Mouse (Mus musculus): ENCODE measurements at regions not wholly inside any gene's neighbourhood (a gene's known extent, or its start where the extent isn't known, plus 50 kb on each side); places are given as distances from the start of the nearest gene placed in this dataset.

GRCm38 (mm10) chr10:60936659-60937516, 105.5 kb upstream of the Unc5b start:
- DNase-seq (ENCODE audit: low spot score) = no peak

DNA sequence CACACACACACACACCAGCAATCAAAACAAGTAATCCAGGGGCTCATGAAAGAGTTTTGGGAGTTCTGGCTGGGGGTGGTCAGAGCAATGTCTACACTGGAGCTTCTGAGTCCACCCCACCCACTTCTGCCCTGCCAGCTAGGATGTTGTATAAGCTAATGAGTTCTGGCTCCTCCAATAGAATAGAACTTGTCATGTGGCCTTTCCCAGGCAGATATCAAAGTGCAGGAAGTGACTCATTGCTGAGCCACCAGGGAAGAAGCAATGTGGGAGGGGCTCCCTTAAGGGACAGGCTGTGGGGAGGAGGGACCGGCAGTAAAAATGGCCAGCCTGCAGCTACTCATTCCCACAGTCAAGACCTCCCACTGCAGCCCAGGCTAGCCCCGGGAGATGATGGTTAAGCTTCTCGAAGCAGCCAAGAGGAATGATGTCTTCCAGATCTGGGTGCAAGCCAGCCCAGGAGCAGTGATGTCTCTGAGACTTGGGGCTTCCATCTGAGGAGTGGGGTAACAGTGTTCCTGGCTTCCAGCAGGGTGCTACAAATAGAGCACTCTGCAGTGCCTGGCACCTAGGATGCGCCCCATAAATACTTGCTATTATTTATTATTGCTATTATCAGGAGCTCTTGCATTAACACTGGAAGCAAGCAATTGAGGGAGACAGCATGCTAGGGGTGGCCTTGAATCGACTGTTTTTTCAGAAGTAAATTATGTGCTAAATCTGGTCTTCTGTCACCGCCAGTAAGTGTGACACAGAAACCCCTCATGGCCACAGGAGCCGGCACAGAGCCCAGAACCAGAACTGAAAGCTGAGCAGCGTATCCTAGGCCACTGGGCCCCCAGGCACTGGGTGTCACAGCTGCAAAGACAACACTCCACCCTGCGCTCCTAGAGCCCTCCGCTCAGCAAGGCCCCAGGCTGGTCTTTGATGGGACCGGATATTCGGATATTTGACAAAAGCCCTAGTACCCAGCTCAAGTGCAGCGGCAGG, 103.2 kb upstream of the Unc5b start:
- no peak for DNase-seq (ENCODE audit: low spot score)

GRCm38 (mm10) chr10:60933891-60934290, 102.5 kb upstream of the Unc5b start:
- no peak for DNase-seq (ENCODE audit: low spot score)

DNA sequence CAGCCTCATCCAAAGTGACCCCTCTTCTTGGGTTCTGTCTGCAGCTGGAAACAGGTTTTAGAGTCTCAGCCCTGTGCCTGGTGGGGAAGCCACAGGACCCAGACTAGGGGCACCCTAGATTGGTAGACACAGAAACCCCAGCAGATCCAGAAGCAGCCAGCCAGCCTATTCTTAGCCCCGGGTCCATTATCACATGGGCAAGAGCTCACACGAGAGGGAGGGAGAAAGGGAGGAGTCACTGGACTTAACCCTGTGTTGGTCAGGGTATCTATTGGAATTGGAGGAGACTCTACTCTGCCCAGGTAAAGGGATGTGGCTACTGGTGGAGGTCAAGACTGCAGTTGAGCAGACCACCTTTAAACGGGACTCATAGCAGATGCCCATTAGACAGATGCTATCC, 101.5 kb upstream of the Unc5b start:
- DNase-seq (ENCODE audit: low spot score) = no peak

DNA sequence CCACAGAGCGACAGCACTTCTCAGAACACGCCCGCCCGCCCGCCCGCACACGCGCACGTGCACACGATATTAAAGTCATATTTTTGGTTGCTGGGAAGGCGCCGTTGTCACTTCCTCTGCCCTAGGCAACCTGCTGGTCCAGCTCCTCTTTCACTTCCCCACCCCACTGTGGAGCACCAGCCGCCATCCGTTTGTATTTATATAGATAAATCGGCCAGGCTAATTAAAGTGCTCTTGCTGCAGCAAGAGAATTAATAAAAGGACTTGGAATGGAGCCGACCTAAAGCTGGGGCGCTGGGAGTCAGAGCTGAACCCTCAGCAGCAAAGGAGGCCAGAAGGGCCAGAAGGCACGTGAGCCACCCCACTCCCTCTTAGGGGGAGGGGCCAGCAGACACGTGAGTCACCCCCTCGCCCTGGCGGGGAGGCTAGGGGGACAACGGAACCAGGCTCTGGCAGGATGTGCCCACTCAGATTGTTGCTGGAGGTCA, 100.6 kb upstream of the Unc5b start:
- no peak for DNase-seq (ENCODE audit: low spot score)

DNA sequence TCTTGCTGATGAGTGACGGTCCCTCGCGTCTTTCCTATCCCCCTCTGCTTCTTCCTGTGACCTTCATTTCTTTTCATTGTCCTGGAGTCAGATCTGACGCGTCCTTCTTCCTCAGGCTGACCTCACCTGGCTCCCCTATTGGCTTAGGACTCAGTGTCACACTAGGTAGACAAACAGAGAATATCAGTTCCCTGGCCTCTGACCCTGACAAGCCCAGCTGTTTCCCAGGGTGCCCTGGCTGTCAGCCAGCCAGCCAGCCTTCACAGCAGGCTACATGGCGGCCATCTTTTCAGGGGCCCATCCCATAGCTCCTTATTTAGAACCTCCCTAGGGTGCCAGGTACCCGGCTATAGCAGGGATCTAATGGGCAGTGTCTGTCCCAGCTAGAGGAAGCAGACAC, 97.3 kb upstream of the Unc5b start:
- DNase-seq (ENCODE audit: low spot score) = no peak

DNA sequence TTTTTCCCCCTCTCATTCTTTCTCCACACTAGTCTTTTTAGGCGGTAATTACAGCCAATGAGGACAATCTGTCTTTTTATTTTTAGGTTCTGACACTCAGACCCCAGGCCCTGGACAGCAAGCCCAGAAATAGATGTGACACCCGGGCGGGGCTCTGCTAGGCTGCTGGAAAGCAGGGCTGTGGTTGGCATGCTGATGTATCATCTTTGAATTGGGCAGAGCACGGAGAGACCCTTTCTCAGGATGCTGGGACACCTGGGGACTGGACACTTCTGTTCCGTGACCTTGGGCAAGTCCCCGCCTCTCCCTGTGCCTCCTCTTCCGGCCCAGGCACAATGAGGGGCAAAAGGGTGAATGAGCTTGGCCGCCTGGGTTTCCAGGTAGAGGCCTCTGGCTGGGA, 96.8 kb upstream of the Unc5b start:
- DNase-seq (ENCODE audit: low spot score) = no peak

DNA sequence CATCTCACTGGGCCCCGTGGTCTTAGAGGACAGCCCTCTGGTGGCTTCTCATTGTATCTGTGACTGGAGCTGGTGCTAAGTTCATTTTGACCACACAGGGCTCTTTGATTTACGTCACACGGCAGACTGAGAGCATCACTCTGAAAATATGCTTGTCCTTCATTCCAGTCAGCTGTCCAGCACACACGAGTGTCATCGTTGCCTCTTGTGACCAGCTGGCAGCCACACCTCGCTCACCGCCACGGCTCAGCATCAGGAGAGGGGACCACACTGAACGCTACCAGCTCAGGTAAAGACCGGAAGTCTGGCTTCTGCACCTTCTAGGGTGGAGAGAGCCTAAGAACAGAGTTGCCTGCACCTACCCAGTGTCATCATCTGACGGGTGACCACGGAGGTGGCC, 95.3 kb upstream of the Unc5b start:
- no peak for DNase-seq (ENCODE audit: low spot score)

DNA sequence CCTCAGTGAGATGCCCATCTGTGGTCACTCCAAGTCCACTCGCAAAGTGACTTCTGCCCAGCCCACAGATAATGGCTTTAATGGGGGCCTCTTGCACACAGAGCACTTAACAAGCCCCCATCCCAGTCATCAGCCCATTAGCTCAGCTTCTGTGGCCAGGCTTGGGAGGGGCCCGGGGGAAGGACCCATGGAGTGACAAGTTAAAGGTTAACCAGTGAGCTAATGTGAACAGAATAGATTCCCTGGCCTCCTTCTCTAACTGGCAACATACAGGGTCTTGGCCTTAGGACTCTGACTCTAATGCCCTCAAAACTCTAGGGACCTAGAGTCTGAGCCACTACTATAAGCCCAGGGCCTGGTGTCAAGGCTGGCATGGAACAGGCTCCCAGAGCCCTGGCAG, 94.3 kb upstream of the Unc5b start:
- no peak for DNase-seq (ENCODE audit: low spot score)

DNA sequence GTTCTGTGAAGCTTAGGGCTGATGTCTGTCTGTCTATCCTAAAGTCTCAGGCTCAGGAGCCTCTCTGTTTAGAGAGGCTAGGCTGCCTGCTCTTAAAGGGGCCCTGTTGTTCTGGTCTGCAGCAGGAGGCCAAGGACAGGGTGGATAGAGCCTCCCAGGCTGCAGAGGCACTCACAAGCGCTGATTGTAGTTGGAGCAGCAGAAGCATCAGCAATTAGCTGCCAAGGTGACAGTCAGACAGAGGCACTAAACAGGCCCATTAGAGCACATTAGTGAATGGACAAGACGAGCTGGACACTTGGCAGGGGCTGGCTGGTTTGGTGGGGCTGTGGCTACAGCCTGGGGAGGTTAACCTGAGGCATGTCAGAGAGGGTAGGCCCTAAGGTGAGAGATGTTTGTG, 93.8 kb upstream of the Unc5b start:
- DNase-seq (ENCODE audit: low spot score) = no peak

DNA sequence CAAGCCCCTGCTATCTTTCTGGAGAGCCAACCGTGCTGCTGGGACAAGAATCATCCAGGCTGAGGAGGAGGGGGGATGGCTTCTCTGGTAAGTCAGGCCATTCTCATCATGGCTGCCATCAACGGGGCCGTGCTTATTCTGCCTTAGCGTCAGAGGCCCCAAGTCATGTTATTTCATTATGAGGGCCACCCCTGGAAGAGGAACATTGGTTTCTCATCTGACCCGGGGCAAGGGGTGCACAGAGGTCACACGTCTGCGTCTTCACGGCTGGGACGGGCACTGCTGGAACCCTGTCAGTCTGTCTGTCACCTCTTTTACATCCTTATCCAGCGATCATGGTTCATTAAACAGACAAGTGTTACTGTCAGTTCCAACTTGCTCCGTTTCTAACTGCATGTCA, 92.4 kb upstream of the Unc5b start:
- no peak for DNase-seq (ENCODE audit: low spot score)

DNA sequence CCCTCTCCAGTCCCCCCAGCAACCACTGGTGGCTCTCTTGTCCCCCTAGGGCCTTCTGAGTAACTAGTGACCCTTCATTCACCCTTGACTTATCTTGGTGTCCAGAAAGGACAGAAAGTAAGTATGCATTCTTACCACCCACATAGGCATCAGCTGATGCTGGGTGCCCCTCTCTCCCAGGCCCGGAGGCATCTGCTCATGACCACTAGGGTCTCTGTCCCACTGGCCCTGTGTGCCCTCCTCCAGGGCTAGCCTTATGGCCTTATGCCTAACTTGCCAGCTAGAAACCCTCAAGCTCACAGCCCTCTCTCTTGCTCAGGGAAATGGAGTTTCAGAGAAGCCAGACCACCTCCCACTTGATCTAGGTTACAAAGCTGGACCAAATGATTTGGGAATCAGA, 89.2 kb upstream of the Unc5b start:
- DNase-seq (ENCODE audit: low spot score) = no peak

DNA sequence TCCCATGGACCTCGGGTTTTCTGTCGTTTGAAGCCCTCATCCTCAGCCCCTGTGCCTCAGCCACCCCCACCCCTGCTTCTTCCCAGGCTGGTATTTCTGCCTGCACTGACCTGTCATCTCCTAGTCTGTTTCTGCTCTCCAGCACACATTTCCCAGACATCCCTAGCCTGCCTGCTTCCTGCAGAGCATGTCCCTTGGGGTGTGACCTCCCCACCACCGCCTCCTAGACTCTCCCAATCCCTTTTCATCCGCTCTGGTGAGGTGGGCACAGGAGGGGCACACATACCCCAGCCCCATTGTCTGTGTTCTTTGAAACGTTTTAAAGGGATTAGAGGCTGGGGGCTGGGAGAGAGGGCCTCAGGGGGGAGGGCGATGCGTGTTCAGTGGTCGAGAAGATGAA, 86.6 kb upstream of the Unc5b start:
- DNase-seq (ENCODE audit: low spot score) = no peak

GRCm38 (mm10) chr10:60914391-60914790, 83.0 kb upstream of the Unc5b start:
- peak; percentile 69 for DNase-seq (ENCODE audit: low spot score)

DNA sequence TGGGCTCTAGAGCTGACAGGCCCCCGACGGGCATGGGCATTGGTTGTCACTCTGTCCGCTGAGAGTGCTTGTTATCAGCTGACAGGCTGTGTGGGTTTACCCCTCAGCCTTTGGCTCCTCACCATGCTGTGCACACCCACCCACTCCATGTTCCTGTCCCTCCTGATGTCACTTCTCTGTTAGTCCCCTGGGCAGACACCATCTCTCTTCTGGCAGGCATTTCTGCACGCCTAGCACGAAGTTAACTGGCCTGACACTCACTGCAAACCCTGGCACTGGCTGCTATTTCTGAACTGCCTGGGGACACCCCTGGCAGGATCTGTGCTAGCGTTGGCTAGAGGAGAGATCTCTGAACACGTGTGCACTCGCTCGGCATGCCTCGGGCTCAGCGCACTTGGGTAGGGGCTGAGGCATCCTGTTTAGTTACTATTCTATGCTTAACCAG, 82.1 kb upstream of the Unc5b start:
- no peak for DNase-seq (ENCODE audit: low spot score)

- no peak for DNase-seq (ENCODE audit: low spot score)
These were observed 73.0 kb upstream of the Unc5b start for GRCm38 (mm10) chr10:60904351-60904750.

DNA sequence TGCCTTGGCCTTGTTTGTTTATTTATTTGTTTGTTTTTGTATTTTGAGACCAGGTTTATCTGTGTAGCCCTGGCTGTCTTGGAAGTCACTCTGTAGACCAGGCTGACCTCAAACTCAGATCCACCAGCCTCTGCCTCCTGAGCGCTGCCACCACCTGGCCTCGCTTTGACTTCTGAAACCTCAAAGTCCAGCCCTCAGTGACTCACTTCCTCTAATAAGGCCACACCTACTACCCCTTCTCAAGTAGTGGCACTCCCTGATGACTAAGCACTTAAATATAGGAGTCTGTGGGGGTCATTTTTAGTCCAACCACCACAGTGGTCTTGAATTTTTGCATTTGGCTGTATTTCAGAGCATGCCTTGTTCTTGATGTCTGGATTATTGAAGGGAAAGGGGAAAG, 69.6 kb upstream of the Unc5b start:
- no peak for DNase-seq (ENCODE audit: low spot score)

- DNase-seq (ENCODE audit: low spot score) = no peak
These were observed 62.4 kb upstream of the Unc5b start for GRCm38 (mm10) chr10:60893810-60894147.

GRCm38 (mm10) chr10:60893130-60893809, 61.9 kb upstream of the Unc5b start:
- DNase-seq (ENCODE audit: low spot score) = no peak

DNA sequence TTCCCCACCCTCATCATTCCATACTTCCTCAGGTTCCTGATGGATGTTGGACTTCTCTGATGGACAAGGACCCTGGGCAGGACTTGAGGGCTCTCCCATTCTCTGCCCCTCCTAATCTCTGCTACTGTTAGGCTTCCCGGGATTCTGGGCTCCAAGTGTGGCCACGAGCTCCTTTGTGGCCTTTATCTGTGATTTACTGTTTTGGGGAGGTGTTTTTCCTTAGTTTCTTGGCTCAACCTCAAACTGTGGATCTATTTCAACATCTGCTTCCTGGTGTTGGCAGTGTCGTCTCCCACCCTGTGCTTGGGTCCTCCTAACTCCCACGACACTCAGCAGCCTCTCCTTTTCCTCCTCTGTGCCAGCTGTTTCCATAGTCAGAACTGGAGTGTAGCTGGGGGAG, 61.3 kb upstream of the Unc5b start:
- no peak for DNase-seq (ENCODE audit: low spot score)

DNA sequence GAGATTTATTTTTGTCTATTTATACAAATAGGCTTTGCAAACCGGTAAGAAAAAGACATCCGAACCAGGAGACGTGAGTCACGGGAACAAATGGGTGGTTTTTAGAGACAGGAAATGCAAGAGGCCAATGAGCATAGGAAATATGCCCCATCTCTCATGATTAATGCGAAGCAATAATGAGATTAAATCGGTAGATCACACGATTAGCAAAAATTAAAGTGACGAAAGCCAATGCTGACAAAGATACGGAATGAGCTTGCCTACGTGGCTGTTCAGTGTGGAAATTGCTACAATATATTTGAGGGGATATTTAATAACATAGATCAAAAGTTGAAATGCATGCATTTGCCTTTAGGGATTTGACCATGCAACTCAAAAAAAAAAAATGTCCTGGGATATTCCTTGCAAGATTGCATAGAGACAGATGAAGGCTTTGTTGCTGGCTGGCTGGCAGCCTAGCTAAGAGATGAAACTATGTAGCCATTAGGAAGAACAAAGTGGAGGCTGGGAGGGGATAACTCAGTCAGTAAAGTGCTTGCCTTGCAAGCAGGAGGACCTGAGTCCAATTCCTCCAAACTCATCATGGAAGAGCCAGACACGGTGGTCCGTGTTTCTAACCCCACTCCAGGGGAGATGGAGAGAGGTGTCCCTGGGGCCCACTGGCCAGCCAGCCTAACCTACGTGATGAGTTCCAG, 60.2 kb upstream of the Unc5b start:
- DNase-seq (ENCODE audit: low spot score) = no peak

DNA sequence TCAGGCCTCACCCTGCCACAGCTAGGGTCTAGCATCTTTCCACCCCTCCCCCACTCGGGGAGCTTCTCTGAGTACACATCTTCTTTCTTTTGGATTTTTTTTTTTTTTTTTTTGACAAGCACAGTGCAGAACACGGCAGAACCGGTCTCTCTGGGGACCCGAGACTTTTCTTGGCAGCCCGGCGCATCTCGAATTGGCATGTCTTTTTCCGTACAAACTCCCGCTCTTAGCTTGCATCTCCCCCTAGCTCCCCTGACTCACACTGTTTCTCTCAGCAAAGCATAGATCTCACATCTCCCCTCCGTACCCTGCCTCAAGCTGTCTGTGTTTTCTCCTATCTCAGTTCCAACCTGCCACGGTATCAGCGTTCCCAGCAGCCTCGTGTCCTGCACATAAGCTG, 58.4 kb upstream of the Unc5b start:
- DNase-seq (ENCODE audit: low spot score) = no peak
